Mouse (Mus musculus) myocyte (in vitro differentiated cells): ENCODE data around the gene Lcn10.
"Not testable (repeated sequence)": the region's sequence is repeated elsewhere in the genome, so short reads cannot be mapped to it uniquely, and the experiment has no call there.

Experiments
- CEBPB ChIP-seq: IDR thresholded peaks from 2 replicates; pipeline ENCODE4 v1.6.1; 2011; ENCODE audit warnings: mild to moderate bottlenecking, moderate library complexity; ENCODE audit not compliant: poor library complexity, insufficient read depth, severe bottlenecking
- E2F4 ChIP-seq: IDR thresholded peaks from one replicate; pipeline ENCODE4 v1.6.1; 2011; ENCODE audit warnings: mild to moderate bottlenecking, control low read depth, moderate library complexity; ENCODE audit not compliant: insufficient read depth
- MAX ChIP-seq: IDR thresholded peaks from one replicate; pipeline ENCODE4 v1.6.1; 2011; ENCODE audit warnings: low read depth, mild to moderate bottlenecking, control low read depth
- MYOG ChIP-seq, 3 experiments: IDR thresholded peaks; one replicate each; pipeline ENCODE4 v1.6.1; 2011; ENCODE audit warnings: control low read depth in 2 of 3, low read depth in 2 of 3, mild to moderate bottlenecking in 2 of 3; ENCODE audit not compliant: insufficient read length in 2 of 3, control insufficient read depth in 1 of 3, insufficient read depth in 1 of 3
- POLR2A ChIP-seq: IDR thresholded peaks from one replicate; pipeline ENCODE4 v1.6.1; 2011; ENCODE audit warnings: low read depth, mild to moderate bottlenecking, control low read depth, moderate library complexity; ENCODE audit not compliant: insufficient read length
- POLR2AphosphoS2 ChIP-seq: IDR thresholded peaks from one replicate; pipeline ENCODE4 v1.6.1; 2011; ENCODE audit warnings: low read depth, control low read depth; ENCODE audit not compliant: insufficient read length
- SRF ChIP-seq: IDR thresholded peaks from one replicate; pipeline ENCODE4 v1.6.1; 2011; ENCODE audit warnings: low read depth; ENCODE audit not compliant: control insufficient read depth, insufficient read length
- TCF12 ChIP-seq: IDR thresholded peaks from one replicate; pipeline ENCODE4 v1.6.1; 2011; ENCODE audit warnings: mild to moderate bottlenecking, control low read depth; ENCODE audit not compliant: poor library complexity, insufficient read depth, severe bottlenecking
- TCF3 ChIP-seq: IDR thresholded peaks from one replicate; pipeline ENCODE4 v1.6.1; 2011; ENCODE audit warnings: low read depth, control low read depth; ENCODE audit not compliant: insufficient read length
- USF1 ChIP-seq: IDR thresholded peaks from one replicate; pipeline ENCODE4 v1.6.1; 2011; ENCODE audit warnings: low read depth, mild to moderate bottlenecking, control low read depth, moderate library complexity

- TF ChIP-seq POLR2A; USF1; SRF; POLR2AphosphoS2; MAX; MYOG (IDR thresholded peaks at IDR 0.05; ENCODE audit: control insufficient read depth in 1 of 3, insufficient read depth in 1 of 3, insufficient read length in 2 of 3, low read depth in 2 of 3); CEBPB; E2F4; TCF12; TCF3: not testable (repeated sequence)
Measured at GRCm38 (mm10) chr2:25709791-25710190, 27.3 kb downstream of the Lcn10 start.
